Mouse (Mus musculus) forebrain, embryonic 12.5 days (tissue): ENCODE measurements around the gene Lrrc32. TPM values are rescaled to one million over a fixed set of nuclear protein-coding genes. Genes with fewer than 3 reads are reported as not detected.
A peak's percentile ranks its signal among the peaks of the same experiment; 100 is the strongest.

ENCODE experiments used
- ATAC-seq: fragments of 200-750 bp; cut with Nextera tagmentation; 2 replicates; pipeline ENCODE4 v1.8.0; 2017; ENCODE audit warnings: moderate TSS enrichment; ENCODE audit not compliant: low FRiP score
- H3K27ac ChIP-seq: fragments of 300-500 bp; sonication (generic); 2 replicates; pipeline ENCODE4 v1.5.1; 2016; ENCODE audit warnings: mild to moderate bottlenecking
- H3K27me3 ChIP-seq: fragments of 300-500 bp; sonication (generic); 2 replicates; pipeline ENCODE4 v1.6.1; 2016; ENCODE audit warnings: mild to moderate bottlenecking
- H3K36me3 ChIP-seq: fragments of 300-500 bp; sonication (generic); replicated peaks from 2 replicates; pipeline ENCODE4 v1.6.1; 2016; ENCODE audit warnings: mild to moderate bottlenecking
- H3K4me1 ChIP-seq: fragments of 300-500 bp; sonication (generic); 2 replicates; pipeline ENCODE4 v1.6.1; 2016
- H3K4me2 ChIP-seq: fragments of 300-500 bp; sonication (generic); 2 replicates; pipeline ENCODE4 v1.6.1; 2016; ENCODE audit warnings: mild to moderate bottlenecking, moderate library complexity
- H3K4me3 ChIP-seq: fragments of 300-500 bp; sonication (generic); replicated peaks from 2 replicates; pipeline ENCODE4 v1.5.1; 2016; ENCODE audit warnings: mild to moderate bottlenecking
- H3K9ac ChIP-seq: fragments of 300-500 bp; sonication (generic); 2 replicates; pipeline ENCODE4 v1.6.1; 2016; ENCODE audit warnings: mild to moderate bottlenecking
- H3K9me3 ChIP-seq: fragments of 300-500 bp; sonication (generic); 2 replicates; pipeline ENCODE4 v1.6.1; 2016
- WGBS: fragments of 180-500 bp; shearing (Covaris S2); methylation state at CpG from one replicate; pipeline ENCODE4 v1.1.7; 2016; 5-methylcytosine and 5-hydroxymethylcytosine counted together
- polyA plus RNA-seq: library from polyadenylated mRNA; unstranded; fragments of >200 nt; fragmentation: Nextera tagmentation; extraction: Ambion mirVana; gene quantifications from 2 replicates; pipeline ENCODE4 v1.2.1, GENCODE M21; 2016

Gene Lrrc32
- polyA plus RNA-seq, 1 experiment from 2014 or later: 3.4 TPM

- Histone ChIP-seq H3K4me2 (no peak overlapping the region), H3K4me3 (no peak overlapping the region), H3K9ac (no peak overlapping the region), H3K9me3 (no peaks in the 10 kb centered on the region), H3K27me3 (no peaks in the 10 kb centered on the region), H3K4me1 (peaks cover 19% of the 10 kb centered on the region), H3K36me3 (no peaks in the 10 kb centered on the region), H3K27ac (no peak overlapping the region)
- WGBS: 97% methylated on average over 3 of the region's 3 CpGs
- ATAC-seq: no peak
These were observed 38.0 kb downstream of the Lrrc32 start for GRCm38 (mm10) chr7:98527085-98527484.

- Histone ChIP-seq H3K27me3 (no peaks in the 10 kb centered on the region), H3K4me2 (no peak overlapping the region), H3K36me3 (no peaks in the 10 kb centered on the region), H3K9ac (no peak overlapping the region), H3K27ac (no peak overlapping the region), H3K4me1 (no peaks in the 10 kb centered on the region), H3K4me3 (no peak overlapping the region), H3K9me3 (no peaks in the 10 kb centered on the region)
- ATAC-seq: no peak
- 71% methylated on average over 7 of the region's 7 CpGs for WGBS
These were observed 42.5 kb downstream of the Lrrc32 start for GRCm38 (mm10) chr7:98531612-98532011.

GRCm38 (mm10) chr7:98532981-98533380, 43.9 kb downstream of the Lrrc32 start:
- WGBS: 93% methylated on average over 4 of the region's 4 CpGs
- Histone ChIP-seq H3K9ac (no peak overlapping the region), H3K36me3 (no peaks in the 10 kb centered on the region), H3K4me2 (no peak overlapping the region), H3K27me3 (no peaks in the 10 kb centered on the region), H3K27ac (no peak overlapping the region), H3K4me3 (no peak overlapping the region), H3K9me3 (no peaks in the 10 kb centered on the region), H3K4me1 (peaks cover 10% of the 10 kb centered on the region)
- ATAC-seq: no peak

GRCm38 (mm10) chr7:98534432-98534855, 45.4 kb downstream of the Lrrc32 start:
- Histone ChIP-seq H3K36me3 (no peaks in the 10 kb centered on the region), H3K4me3 (no peak overlapping the region), H3K27ac (no peak overlapping the region), H3K4me1 (peaks cover 16% of the 10 kb centered on the region), H3K9ac (no peak overlapping the region), H3K9me3 (no peaks in the 10 kb centered on the region), H3K4me2 (no peak overlapping the region), H3K27me3 (no peaks in the 10 kb centered on the region)
- ATAC-seq: no peak
- 92% methylated on average over 13 of the region's 13 CpGs for WGBS

- 89% methylated on average over 6 of the region's 6 CpGs for WGBS
- H3K27me3 ChIP-seq: no peaks in the 10 kb centered on the region
- H3K4me1 ChIP-seq: peaks cover 16% of the 10 kb centered on the region
- H3K4me2 ChIP-seq: no peak overlapping the region
- no peak overlapping the region for H3K27ac ChIP-seq
- ATAC-seq: no peak
- no peaks in the 10 kb centered on the region for H3K36me3 ChIP-seq
- H3K4me3 ChIP-seq: no peak overlapping the region
- no peaks in the 10 kb centered on the region for H3K9me3 ChIP-seq
- H3K9ac ChIP-seq: no peak overlapping the region
These were observed 46.1 kb downstream of the Lrrc32 start for GRCm38 (mm10) chr7:98535191-98535590.

GRCm38 (mm10) chr7:98535882-98536281, 46.8 kb downstream of the Lrrc32 start:
- Histone ChIP-seq H3K36me3 (no peaks in the 10 kb centered on the region), H3K27ac (no peak overlapping the region), H3K9me3 (no peaks in the 10 kb centered on the region), H3K4me1 (peaks cover 19% of the 10 kb centered on the region), H3K9ac (no peak overlapping the region), H3K4me3 (no peak overlapping the region), H3K4me2 (no peak overlapping the region), H3K27me3 (no peaks in the 10 kb centered on the region)
- ATAC-seq: no peak
- 84% methylated on average over 4 of the region's 4 CpGs for WGBS

- Histone ChIP-seq H3K4me3 (no peak overlapping the region), H3K4me2 (peak overlapping the region; percentile 3; the same call in 1 of the 2 replicates), H3K9me3 (no peaks in the 10 kb centered on the region), H3K9ac (no peak overlapping the region), H3K4me1 (peaks cover 19% of the 10 kb centered on the region), H3K27me3 (no peaks in the 10 kb centered on the region), H3K27ac (peak overlapping the region; percentile 25; the same call in 1 of the 2 replicates), H3K36me3 (no peaks in the 10 kb centered on the region)
- peak; percentile 27; the same call in 1 of the 2 replicates for ATAC-seq
- 22% methylated on average over 9 of the region's 10 CpGs for WGBS
These were observed 48.3 kb downstream of the Lrrc32 start for GRCm38 (mm10) chr7:98537210-98537966.

GRCm38 (mm10) chr7:98537967-98538573, 49.0 kb downstream of the Lrrc32 start:
- peak overlapping the region; percentile 25; the same call in 1 of the 2 replicates for H3K27ac ChIP-seq
- no peak overlapping the region for H3K9ac ChIP-seq

GRCm38 (mm10) chr7:98540879-98541278, 51.8 kb downstream of the Lrrc32 start:
- Histone ChIP-seq H3K4me2 (no peak overlapping the region), H3K27me3 (no peaks in the 10 kb centered on the region), H3K9me3 (no peaks in the 10 kb centered on the region), H3K36me3 (no peaks in the 10 kb centered on the region), H3K4me1 (peaks cover 19% of the 10 kb centered on the region), H3K4me3 (no peak overlapping the region), H3K27ac (no peak overlapping the region), H3K9ac (no peak overlapping the region)
- no peak for ATAC-seq
- WGBS: 70% methylated on average over 2 of the region's 2 CpGs

More at GRCm38 (mm10) chr7:98537967-98538573, 49.0 kb downstream of the Lrrc32 start:
- no peaks in the 10 kb centered on the region for H3K36me3 ChIP-seq
- no peak overlapping the region for H3K4me3 ChIP-seq
- peaks cover 19% of the 10 kb centered on the region for H3K4me1 ChIP-seq
- peak overlapping the region; percentile 3; the same call in 1 of the 2 replicates for H3K4me2 ChIP-seq
- 0 out of 2 replicates have a peak, but pooled peaks have one; percentile 20 for ATAC-seq
- 20% methylated on average over 8 of the region's 8 CpGs for WGBS
- H3K27me3 ChIP-seq: no peaks in the 10 kb centered on the region
- no peaks in the 10 kb centered on the region for H3K9me3 ChIP-seq

GRCm38 (mm10) chr7:98541564-98541963, 52.5 kb downstream of the Lrrc32 start:
- no peak for ATAC-seq
- H3K4me2 ChIP-seq: no peak overlapping the region
- 90% methylated on average over 5 of the region's 5 CpGs for WGBS

GRCm38 (mm10) chr7:98542267-98542666, 53.2 kb downstream of the Lrrc32 start:
- peaks cover 15% of the 10 kb centered on the region for H3K4me1 ChIP-seq
- H3K27ac ChIP-seq: no peak overlapping the region
- no peak for ATAC-seq
- H3K27me3 ChIP-seq: no peaks in the 10 kb centered on the region
- 88% methylated on average over 3 of the region's 3 CpGs for WGBS
- H3K9ac ChIP-seq: no peak overlapping the region
- no peak overlapping the region for H3K4me3 ChIP-seq
- H3K4me2 ChIP-seq: no peak overlapping the region
- no peaks in the 10 kb centered on the region for H3K36me3 ChIP-seq
- H3K9me3 ChIP-seq: no peaks in the 10 kb centered on the region

More at GRCm38 (mm10) chr7:98541564-98541963, 52.5 kb downstream of the Lrrc32 start:
- H3K27ac ChIP-seq: no peak overlapping the region
- H3K9me3 ChIP-seq: no peaks in the 10 kb centered on the region
- no peak overlapping the region for H3K9ac ChIP-seq
- H3K4me1 ChIP-seq: peaks cover 19% of the 10 kb centered on the region
- H3K4me3 ChIP-seq: no peak overlapping the region
- H3K36me3 ChIP-seq: no peaks in the 10 kb centered on the region
- H3K27me3 ChIP-seq: no peaks in the 10 kb centered on the region

- Histone ChIP-seq H3K4me3 (no peak overlapping the region), H3K9me3 (no peaks in the 10 kb centered on the region), H3K27ac (no peak overlapping the region), H3K4me1 (peaks cover 11% of the 10 kb centered on the region), H3K4me2 (no peak overlapping the region), H3K36me3 (no peaks in the 10 kb centered on the region), H3K27me3 (no peaks in the 10 kb centered on the region), H3K9ac (no peak overlapping the region)
- ATAC-seq: no peak
- 79% methylated on average over 6 of the region's 6 CpGs for WGBS
These were observed 53.7 kb downstream of the Lrrc32 start for GRCm38 (mm10) chr7:98542731-98543142.
